Mouse (Mus musculus) lung, postnatal 10 days (tissue): ENCODE results near the gene Ssr3.

Source experiments
- DNase-seq: peaks from one replicate; pipeline ENCODE4 v3.0.0; 2021

The Ssr3 gene

DNA sequence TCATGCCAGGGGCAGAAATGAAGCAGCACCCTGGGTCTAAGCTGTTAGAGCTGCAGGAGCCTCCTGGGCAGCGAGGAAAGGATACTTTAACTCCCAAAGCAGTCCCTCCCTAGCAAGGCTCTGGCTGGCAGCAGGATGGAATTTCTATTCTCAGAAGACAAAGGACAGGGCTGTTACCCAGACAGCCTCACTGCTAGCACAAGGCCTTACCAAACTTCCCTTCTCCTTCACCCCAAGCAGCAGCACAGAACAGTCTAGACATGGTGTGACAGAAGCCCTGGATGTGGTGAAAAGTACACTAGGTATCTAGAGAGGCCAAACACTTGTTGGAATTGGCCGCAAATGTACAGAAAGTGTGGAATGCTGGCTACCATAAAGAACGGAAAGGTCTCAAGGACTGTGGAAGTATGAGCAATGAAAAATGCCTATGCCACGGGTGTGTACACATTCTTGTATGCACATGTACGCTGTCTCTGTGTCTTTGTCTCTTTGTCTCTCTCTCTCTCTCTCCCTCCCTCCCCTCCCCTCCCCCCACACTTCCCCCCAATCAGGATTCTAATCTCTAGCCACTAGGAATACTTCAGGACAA lies 18.7 kb downstream of the Ssr3 start:
- no peak for DNase-seq

DNA sequence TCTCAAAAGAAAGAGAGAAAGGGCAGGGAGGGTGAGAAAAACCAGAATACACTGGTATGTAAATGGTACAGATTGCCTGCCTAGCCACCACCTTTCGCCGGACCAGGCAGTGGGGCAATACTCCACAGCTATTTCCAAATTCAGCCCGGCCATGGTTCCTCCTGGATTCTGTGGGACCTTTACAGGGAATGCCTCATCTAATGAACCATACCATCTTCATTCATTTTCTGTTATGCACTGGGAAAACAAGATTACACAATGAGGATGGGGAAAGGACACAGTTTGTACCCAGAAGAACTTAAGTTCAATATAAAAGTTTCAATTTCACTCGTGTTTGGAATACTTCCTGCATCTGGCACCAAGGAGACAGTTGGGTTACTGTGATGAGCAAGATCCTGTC lies 19.9 kb downstream of the Ssr3 start:
- DNase-seq, result no peak

DNA sequence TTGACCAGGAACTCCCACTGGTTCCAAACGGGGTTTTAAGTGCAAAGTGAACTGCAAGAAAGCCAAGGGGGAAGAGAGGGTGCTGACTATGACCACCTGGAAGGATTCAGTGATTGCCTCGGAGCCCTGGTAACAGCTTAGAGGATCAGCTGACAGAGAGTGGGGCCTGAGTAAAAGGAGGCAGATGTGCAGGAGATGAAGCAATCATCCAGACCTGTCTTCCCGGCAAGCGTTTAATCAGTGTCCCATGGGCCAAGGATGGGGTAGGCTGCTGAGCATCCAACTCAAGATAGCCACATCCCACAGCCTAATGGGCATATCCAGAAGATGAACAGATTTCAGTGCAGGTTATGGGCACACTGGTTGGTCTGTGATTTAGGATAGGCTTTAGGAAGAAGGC lies 24.5 kb downstream of the Ssr3 start:
- DNase-seq, result no peak

DNA sequence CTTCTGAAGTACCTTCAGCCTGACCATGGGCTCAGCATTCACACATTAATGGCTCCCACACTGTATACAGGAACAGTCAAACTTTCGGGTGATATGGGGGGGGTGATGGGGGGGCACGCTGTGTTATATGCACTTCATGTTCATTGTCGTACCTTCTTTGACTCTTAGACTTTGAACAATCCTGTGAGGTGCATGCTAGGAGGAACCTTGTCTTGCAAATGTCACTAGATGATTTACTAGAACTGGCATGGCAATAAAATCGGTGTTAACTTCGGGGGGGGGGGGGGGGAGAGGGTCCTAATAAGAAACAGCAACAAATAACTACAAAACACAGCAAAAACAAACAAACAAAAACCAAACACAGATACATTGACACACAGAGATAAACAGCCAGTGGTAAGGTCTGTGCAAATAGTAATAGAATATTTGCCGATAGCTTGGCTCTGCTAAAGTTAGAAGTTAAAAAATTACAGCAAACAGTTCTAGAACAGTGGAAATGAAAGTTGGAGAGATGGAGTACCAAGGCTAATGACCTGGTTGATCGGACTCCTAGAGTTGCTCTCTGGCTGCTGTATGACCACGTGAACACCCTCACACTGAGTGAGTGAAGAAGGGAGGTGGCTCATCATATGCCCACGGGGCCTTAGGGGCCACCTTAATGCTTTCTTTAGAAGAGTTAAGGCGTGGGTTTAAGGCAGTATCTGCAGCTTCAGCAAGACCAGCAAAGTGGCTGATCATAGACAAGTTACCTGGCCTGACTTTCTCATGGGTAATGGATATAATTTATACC lies 26.3 kb downstream of the Ssr3 start:
- no peak for DNase-seq

DNA sequence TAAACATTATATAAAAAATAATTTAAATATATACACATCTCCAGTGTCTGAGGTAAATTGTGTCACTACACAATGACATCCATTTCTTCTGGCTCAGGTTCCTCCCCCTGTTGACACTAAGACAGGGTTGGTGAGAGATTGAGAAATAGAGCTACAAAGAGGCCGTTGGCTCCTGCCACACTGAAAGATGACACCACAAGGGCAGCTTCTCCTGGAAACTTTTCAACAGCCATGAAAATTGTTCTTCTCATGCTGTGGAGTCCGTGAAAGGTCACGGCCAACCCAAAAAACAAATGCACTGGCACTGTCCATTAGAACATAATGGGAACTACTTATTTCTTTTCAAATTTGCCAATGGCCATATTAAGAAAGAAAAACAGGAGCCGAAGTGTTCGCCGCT lies 27.2 kb downstream of the Ssr3 start:
- DNase-seq, result no peak

DNA sequence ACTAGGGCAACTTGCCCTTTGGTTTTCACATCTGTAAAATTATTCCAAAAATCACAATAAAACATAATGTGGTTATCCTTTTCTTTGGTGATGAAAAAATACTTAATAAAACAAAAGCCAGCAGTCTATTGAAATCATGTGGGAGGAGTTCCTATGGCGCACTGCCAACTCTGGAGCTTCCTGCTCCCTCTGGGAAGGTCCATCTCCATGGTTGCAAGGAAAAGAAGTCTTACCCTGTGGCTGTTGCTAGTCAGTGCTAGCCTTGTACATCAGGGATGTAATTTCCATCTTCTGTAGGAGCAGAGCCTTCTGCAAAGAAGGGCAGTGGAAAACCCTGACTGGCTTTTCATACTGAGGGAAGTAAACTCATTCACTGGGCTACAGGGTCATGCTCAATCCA lies 29.0 kb downstream of the Ssr3 start:
- peak; percentile 79 for DNase-seq

DNA sequence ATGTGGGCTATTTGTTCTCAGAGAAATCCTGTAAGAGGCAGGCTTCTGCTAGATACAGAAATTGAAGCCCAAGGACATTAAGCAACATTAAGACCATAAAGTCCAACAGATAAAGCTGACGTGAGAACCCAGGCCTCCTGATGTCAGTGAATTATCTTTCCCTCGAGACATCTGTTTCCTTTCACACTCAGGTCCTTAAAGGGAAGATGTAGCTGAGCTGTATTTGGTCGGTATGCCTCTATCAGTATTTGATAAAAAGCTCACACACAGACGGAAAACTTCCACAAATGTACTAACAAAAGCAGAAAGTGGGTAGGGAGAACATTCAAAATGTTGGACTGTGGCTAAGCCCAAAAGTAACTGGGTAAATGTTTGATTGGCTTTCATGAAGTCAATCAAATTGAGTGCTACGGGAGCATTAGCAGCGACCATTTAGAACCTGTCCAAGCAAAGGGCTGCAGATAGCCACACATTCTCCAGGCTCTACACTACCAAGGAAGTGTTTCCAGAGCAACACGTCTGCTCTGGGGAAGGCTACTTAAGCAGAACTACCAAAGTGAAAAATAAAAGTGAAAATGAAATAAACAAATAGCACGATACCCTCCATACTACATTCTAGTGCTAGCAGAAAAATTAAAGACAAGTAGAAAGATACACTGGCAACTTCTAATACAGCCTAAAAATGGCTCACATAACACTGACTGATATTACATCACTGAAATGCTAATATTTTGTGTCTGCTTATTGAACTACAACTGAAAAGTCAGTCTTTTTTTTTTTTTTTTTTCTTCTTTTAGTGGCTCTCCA lies 32.1 kb downstream of the Ssr3 start:
- DNase-seq, result no peak

DNA sequence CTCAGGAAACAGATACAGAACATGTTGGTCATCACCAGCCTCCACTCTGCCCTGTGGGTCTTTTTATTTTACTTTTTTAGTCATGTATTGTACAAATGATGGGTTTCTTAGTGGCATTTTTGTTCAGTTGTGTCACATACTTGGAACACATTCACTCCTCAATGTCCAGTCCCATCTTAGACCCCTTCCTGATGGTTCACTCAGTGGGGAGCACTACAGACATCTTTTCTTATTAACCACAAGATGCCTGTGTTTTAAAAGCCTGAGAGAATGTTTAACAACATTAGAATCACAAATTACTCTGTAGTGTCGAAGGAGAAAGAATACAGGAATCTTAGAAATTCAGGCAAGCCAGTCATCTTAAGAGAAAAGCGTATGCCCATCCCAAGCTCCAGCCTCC lies 33.6 kb downstream of the Ssr3 start:
- DNase-seq, result no peak

DNA sequence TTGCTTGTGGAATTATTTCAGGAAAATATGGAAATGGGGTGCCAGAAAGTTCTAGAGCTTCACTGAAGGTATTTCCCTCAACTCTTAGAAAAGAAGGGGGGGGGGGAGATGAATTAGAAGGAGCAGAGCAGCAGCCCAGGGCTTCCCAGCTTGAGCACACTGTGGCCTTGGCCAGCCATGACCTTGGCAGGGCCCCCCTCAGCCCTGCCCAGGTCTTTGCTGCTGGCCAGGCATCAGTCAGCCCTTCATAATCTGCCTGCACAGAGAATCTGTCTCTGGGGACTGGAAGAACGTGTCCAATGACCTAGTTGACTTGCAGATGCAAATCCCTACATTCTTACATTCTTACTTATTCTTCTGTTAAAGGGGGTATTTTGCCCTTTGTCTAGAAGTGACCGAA lies 34.1 kb downstream of the Ssr3 start:
- no peak for DNase-seq

DNA sequence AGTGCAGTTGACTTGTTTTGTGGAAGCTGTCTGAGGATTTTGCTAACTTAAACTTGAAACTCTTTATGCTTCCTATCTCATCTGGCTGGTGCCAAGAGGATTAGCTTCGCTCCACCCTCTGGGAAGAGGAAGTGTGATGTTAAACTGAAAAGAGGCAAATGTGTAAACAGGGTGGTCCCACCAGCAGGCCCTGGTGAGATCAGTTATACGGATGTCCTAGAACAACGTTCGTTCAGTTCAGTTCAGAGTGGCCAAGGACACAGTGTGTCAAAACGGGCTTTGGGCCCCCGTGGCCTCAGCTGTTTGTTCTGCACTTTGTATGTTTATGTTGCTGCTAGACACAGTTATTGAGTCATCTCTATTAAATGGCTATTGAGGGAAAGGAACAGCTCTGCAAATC lies 36.9 kb downstream of the Ssr3 start:
- peak; percentile 47 for DNase-seq

DNA sequence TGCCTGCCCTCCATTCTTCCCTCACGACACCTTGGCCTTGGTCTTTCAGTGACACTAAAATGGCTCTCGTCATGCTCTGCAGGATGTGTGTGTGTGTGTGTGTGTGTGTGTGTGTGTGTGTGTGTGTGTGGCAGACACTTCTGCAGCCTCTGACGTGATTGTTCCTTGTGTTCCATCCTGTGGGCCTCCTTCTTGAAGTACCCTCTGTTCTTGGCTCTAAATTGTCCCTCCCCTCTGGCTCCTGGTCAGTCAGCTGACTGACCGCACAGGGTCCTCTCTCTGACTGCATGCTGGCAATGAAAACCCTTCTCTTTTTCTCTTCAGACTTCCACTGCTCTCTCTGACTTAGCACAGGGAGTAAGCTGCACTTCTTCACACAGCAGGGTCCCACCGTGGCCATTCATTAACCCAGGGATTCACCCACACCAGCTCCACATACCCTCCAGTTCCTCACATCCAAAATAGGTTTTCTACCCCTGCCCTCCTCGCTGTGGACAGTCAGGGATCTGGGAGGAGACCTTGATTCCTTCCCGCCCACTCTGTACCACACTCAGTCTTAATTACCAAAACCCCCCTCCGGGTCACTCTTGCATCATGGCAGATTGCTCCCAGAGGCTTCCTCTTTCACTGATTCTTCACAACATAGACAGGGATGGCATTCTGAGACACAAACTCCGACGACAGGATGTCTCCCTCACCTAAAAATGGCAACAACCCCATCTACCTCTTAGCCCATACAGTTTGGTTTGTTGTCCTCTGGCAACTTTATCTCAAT lies 39.0 kb downstream of the Ssr3 start:
- no peak for DNase-seq

DNA sequence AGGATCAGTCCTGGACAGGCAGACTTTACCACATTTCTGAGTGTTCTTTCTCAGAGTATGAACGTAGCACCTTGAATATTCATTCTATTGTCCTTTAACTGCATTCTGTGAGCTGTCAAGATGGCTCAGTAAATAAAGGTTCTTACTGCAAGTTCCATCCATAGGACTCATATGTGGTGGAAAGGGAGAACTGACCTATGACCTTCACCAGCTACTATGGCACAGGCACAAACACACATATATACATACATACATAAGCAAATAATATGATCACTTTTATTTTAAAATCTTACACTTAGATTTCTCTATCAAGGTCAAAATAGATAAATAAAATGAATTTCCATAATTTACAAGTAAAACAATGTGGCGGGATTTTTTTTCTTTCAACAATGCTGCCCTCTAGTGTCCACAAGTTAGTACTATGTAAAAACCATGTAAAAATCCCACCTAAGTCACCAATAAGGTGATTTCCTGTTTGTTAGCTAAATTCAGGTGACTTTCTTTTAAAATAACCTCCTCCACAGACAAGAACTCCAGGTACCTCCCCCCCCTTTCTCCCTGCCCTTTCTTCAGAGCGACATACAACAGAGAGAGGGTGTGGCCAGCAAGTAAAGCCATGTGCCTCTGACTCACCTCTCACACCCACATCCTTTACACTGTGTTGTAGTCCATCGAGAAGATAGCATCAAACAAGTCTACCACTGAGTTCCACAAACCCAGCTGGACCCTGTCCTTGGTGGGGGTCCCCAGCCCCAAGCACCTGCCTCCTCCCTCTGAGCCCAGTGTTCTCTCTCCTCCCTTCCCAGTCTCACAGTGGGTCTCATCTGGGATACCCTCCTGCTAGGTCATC lies 39.9 kb downstream of the Ssr3 start:
- DNase-seq, result peak; percentile 27

DNA sequence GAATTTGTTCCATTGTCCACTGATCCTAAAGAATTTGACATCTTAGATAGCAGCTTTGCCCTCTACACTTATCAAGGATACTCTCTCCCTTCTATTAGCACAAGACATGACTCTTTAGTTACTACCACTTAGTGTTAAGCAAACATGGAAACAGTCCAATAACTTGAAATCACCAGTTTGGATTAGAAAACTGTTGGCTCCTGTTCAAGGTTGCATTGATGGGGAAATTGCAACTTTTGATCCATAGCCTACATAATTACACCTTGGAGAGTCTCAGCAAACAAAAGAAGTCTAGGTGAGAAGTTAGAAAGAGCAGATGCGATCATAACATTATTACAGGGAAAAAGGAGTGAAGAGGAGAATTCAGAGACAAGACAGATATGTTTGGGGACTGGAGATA lies 46.2 kb downstream of the Ssr3 start:
- DNase-seq, result no peak

DNA sequence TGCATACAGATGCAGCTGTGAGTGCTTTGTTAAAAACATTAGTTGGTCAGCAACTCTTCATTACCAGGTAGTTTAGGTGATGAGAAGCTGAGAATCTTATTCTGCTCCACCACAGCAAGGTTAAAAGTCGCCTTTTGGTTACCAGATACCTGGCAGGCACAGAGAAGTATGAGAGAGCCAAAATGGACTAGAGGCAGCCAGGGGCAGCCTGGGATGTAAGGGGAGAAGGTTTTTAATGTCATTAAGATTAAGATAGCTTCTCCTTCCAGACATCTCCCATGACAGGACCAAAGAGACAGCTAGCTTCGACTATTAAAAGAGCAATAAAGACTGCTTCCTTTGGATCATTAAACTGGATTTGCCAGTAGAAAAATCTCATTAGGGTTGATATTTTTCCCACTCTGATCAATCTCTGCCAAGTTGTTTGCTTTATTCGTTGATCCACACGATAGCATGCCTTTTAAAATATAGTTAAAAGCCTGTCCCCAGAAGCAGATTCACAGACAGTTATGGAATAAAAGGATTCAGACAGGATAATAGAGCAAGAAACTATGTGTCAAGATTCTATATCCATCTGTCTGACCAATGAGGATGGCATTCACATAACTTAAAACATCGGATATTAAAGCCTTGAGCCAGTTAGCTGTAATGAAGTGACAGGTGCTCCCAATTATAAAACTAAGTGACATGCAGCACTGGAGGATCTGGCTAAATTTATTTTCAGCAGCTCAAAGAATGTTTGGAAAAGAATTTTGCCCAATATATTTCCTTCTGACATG lies 52.1 kb downstream of the Ssr3 start:
- DNase-seq, result no peak

DNA sequence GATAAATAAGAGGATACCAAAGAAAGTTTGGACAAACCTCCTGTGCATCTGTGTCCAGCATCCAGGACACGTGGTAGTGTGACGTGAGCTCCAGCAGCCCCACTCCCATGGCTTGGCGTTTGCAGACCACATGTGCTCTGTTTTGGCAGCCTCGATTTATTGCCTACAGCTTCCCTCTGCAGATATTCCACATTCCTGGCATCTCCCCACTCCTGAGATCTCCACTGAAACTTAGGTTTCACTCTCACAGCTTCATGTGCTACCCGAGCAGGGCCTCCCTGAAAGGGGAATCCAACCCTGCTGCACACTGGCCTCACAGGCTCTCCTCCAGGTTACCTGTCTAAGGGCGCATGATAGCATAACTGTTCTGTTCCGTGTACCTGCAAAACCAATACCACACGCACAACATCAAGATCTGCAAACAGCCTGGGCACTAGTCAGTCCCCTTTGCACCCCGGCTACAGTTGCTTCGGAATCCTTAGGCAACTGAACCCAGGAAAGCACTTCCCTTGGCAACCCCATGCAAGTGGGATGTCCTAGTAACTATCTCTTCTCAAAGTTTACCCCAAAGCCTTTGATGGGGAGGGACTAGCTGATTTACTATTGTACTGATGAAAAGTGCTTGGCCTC lies 54.5 kb downstream of the Ssr3 start:
- no peak for DNase-seq
